Mouse (Mus musculus) megakaryocyte, embryonic 14.5 days (primary cell): Measurements from ENCODE around the gene Sorcs2.

Experiments used
- FLI1 ChIP-seq: IDR thresholded peaks from 2 replicates; pipeline ENCODE4 v1.6.1; 2012; ENCODE audit warnings: low read length, inconsistent platforms, mixed read lengths
- GATA1 ChIP-seq: IDR thresholded peaks from 3 replicates; pipeline ENCODE4 v1.6.1; 2012; ENCODE audit warnings: mixed read lengths, low read length, inconsistent platforms, borderline replicate concordance

DNA sequence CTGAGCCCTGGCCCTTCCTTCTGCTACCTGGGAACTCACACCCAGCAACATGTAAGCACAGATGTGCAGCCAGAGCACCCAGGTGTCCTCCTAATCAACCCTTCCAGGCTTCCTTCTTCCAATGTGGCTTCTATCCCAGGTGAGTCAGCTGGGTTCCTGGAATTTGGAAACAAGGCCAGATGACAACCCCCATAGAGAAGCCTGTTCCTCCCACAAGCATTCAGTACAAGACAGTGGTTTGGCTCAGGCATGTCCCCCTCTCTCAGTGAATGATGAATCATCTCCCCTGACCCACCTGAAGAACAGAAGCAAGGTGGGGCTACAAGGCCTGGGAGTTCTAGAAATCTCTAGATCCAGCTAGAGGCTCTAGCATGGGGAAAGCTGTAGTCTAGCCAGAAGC is 24.8 kb upstream of the Sorcs2 start:
- TF ChIP-seq GATA1: no peak
- TF ChIP-seq FLI1: no peak
